Mouse (Mus musculus): ENCODE measurements around the gene Rbp7.
A peak's percentile ranks its signal among the peaks of the same experiment; 100 is the strongest.
"Not testable (repeated sequence)": the region's sequence is repeated elsewhere in the genome, so short reads cannot be mapped to it uniquely, and the experiment has no call there.

The Rbp7 gene

DNA sequence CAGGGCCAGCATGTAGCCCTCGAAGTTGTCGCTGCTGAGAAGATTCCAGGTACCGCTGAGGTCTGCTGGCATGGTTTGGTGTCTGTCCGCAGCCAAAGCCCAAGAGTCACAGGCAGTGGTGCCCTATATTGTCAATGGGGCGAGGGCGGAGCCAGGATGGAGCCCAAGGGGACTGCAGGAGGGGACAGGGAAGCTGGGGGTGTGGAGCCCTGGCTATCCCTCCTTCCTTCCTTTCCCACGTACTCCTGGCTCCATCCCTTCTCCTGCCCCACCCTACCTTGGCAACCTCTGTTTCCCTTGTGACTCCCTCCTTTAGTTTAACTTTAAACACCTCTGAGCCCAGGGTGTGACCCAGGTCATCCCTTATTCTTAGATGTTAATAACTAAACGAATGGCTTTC lies at the start of gene Rbp7:
Rbp7 (minus strand) TSS at position 100 of the 400 bp plus-strand sequence.
- DNase-seq = no peak

DNA sequence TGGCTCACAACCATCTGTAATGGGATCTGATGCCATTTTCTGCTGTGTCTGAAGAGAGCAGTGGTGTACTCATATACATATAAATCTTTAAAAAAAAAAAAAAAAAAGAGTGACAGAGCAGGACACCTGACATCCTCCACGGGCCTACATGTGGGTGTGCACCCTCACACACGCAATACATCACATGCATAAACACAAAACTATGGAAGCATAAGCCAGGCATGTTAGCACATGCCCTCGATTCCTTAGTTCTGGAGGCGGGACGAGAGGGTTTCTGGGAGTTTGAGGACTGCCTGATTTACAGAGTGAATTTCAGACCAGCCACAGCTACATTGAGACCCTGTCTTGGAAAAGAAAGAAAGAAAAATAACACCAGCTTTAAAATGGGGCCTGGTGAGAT lies 49.6 kb upstream of the Rbp7 start:
- no peak for DNase-seq

DNA sequence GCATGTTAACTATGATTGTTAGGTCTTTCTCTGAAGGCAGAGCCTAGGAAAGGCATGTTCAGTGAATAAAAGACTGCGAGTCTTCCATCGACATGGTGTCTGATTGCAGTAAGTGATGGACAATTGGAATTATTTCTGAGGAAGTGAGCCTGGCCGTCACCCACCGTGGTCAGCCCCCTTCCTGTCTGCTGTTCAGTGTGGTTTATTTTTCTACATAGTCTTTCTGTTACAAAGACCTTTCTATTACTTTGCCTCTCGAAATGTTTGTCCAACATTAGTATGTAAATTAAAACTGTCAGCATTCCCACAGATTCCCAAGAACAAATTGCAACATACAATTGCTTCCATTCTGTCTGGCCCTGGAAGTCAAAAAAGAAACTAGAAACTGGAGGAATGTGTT lies 45.0 kb upstream of the Rbp7 start:
- no peak for DNase-seq

DNA sequence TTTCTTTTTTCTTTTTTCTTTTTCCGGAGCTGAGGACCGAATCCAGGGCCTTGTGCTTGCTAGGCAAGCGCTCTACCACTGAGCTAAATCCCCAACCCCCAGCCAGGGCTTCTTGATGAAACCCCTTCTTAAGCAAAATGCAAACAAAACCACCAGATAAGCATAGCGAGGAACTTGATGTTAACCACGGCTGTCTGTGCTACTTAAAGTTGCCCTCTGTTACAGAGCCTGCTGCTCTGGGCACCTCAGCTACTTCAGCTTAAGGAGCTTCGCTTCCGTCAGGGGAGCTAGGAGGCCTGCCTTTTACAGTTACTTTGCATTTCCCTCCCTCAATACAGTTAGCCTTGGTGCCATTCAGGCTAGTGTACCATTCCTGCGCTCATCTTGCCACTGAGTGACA lies 44.1 kb upstream of the Rbp7 start:
- DNase-seq = no peak

DNA sequence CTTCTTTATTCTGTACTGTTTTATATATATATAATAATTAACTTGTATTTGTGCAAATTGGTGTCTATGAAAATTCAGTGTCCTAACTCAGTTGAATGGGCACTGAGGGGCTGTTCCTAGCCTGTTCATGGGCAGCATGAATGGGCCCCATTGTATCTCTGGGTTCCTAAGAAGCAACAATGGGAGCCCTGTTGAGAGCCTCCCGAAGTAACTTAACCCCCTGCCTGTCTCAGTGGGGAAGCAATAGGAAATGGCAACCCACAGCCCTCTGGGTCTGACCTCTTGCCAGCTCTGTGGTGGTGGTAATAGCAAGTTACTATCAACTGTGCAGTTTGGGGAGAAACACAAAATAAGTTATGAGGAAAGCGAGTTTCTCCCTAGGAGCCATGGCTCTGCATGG lies 41.8 kb upstream of the Rbp7 start:
- DNase-seq = no peak

DNA sequence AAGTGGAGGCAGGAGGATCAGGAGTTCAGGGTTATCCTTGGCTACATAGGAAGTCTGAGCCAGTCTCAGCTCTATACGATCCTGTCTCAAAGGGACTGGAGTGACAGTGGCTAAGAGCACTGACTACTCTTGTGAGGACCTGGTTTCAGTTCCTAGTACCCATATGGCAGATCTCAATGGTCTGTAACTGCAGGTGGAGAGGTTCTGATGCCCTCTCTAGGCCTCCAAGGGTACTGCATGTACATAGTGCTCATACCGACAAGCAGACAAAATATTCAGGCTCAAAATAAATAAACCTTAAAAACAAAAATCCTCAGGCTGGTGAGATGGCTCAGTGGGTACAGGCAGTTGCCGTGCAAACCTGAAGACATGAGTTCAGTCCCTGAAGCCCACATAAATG lies 36.4 kb upstream of the Rbp7 start:
- DNase-seq = no peak

DNA sequence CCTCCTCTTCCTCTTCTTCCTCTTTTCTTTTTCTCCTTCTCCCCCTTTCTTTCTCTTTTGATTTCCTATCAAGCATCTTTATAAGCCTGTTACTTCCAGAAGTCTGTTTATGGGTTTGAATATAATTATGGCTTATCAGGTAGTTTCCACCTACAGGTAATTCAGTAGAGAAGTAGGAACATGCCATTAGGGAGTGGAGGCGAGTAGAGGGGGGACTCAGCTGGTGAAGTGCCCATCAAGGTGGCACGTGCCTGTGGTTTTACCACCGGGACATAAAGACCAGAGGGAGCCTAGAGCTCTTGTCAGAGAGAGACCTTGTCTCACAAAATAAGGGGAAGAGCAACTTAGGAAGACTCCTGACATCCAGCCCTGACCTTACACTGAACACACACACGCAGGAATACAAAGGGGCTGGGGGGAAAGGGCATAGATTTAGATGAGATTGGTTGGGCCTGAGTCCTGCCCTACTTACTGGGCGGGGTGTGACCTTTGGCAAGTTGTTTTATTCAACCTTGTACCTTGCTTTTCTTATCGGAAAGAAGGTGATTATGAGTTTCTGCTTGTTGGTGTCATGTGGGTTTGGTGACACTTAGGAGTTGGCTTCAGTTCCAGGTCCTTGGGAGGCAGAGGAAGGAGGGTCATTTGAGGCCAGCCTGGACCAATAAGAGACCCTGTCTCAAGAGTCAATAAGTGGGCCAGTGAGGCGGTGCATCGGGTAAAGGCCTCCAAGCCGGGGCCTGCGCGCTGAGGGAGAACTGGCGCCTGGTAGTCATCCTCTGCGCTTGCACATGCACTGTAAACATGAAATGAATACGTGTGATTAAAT lies 34.9 kb upstream of the Rbp7 start:
- DNase-seq = no peak

DNA sequence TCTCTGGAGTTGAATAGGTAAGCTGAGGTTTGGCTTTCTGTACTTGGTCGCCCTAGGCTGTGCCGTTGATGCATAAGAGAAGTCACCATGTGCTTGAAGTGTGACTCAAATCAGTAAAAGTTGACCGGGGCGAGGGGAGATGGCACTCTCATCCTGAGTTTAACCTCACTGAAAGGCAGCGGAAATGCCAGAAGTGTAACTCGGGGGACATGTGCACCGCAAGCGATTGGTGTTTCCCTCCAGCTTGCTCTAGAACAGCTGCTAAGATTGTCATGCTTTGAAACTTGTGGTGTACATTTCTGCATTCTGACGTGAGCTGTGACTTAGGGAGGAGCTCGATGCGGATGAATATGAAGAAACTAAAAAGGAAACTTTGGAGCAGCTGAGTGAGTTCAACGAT lies 33.0 kb upstream of the Rbp7 start:
- DNase-seq = no peak

DNA sequence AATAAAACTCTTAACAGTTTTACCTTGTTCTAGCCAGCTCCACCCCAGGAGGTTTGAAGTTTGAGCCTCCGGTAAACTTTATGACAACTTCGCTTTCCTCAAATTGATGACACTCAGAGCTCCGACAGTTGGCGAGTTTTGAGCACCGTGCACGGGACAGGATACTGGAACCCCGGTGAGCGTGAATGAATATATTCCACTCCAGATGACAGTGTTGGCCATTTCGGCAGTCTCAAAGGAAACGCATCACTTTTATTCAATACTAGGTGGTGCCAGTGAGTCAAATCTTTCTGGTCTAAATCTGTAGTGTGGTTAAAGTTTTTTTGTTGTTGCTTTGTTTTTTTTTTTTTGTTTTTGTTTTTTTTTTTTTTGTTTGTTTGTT lies 31.0 kb upstream of the Rbp7 start:
- DNase-seq = peak; percentile 12

DNA sequence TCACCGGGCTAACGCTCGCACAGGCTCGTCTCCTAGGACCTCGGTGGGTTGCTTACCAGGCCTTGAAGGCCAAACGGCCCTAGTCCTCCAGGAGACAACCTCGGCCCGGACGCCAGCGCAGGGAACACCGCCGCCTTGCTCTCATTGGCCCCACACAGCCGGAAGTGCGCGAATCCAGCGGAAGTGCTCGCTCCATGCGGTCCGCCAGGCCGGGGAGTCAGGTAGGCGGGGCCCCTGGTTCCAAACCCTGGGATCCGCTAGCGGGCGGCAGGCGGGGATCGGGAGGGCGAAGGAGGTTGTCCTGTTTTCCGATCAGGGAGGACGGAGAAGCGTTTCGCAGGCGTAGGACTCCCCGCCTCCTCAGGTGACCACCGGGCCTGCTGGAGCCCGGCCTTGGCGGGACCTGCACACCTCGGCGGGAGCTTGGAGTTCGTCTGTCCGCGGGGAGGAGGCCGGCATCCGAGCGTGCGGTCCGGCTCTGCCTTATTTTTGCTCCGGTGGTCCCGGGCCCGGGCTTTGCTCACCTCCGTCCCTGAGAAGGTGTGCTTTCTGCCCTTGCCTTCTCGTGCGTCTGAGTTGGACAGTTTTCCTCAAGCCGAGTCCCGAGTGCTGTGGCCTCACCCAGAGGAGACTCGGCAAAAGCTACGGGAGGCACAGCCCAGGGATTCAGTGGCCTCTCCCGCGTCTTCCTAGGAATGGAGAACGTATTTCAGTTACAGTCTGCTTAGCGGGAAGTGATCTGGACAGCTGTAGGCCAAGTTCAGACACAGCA lies 30.5 kb upstream of the Rbp7 start, which contains the start of the genes Nmnat1 and Lzic:
Nmnat1 (minus strand) TSS at position 150 of the 772 bp plus-strand sequence.
Lzic (plus strand) TSS at position 177 of the 772 bp plus-strand sequence.
- DNase-seq = peak; percentile 92

DNA sequence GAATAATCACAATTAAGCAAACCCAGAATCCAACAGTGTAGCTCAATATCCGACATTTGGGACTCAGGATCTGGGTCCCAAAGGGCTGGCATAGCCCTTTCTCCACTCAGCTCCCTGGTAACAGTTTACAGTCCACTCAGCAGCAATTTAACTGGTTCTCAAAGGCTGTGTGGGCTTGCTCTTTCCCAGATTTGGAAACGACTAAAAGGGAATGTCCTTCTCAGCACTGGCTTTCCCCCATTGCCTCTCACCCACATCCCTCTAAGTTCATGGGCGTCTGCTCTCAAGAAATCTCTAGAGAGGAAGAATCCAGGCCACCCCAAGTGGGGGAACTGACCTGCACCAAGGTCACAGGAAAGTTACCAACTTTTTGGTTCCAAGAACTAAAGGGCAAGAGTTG lies 29.8 kb upstream of the Rbp7 start:
- no peak for DNase-seq

DNA sequence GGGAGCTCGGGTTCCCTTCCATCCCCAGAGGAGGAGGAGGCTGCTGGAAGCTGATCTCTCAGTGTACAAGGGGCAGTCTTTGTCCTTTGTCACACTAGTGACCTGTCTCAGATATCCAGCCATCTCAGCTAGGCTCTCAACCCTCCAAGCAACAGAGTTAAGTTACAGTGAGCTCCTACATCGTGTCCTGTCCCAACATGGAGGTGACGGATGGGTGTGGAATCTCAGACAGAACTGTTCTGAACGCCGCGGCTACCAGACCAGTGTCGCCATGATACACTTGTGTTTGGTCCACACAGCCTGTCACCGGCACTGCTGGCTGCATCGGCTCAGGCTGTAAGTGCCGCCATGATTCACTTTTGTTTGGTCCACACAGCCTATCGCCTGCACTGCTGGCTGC lies 22.3 kb upstream of the Rbp7 start, which contains the start of gene Tmem274:
Tmem274 (plus strand) TSS at position 301 of the 400 bp plus-strand sequence.
- DNase-seq = no peak

DNA sequence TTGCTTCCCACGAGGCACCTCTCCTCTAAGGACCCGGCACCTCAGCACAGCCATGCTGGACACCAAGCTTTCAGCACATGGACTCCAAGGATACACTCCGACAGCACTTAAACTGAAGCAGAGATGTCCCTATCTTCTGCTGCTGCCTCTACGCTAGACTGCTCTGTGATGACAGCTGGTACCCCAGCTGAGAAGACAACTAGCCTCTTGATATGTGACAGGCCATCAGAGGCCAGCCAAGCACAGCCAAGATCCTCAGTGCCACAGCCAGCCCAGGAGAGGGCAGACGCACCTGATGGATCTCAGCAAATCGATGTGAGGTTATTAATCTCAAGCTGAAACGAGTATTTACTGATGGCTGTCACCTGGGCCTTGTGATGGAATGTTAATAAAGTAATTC lies 20.3 kb upstream of the Rbp7 start:
- DNase-seq = no peak

DNA sequence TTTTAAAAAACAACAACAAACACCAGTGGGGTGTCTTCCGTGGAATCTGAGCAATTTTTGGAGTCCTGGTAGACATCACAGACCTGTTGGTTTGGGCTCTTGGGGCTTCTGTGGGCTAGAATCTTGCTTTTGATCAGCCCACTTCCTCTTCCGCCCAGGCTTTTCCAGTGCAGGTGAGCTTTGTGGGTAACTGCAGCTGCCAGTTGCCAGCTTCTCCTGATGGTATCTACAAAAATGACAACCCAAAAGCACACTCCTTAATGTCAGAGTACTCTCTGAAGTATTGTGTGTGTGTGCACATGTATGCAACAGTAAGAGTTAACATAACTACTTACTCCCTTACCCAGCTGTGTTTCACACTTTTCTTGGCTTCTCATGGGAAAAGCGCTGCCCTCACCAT lies 14.8 kb upstream of the Rbp7 start:
- DNase-seq = no peak

DNA sequence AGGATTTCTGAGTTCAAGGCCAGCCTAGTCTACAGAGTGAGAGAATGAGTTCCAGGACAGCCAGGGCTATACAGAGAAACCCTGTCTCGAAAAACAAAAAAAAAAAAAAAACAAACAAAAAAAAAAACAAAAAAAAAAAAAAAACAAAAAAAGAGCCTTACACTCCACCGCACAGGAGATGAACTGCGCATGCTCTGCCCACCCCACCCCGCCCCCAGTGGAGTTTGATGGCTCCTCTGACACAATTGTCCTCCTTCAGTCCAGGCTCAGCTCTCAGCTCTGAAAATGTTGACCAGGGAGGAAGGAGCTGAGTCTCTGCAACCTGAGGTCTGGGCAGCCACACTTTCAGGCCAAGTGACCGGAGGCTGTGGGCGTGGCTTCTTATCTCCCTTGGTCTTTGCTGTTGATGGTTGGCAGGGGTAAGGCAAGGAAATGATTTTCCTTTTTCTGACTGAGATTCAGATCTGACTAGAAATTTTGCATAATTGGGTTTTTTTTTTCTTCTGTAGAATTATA lies 8.7 kb upstream of the Rbp7 start:
- DNase-seq = no peak

DNA sequence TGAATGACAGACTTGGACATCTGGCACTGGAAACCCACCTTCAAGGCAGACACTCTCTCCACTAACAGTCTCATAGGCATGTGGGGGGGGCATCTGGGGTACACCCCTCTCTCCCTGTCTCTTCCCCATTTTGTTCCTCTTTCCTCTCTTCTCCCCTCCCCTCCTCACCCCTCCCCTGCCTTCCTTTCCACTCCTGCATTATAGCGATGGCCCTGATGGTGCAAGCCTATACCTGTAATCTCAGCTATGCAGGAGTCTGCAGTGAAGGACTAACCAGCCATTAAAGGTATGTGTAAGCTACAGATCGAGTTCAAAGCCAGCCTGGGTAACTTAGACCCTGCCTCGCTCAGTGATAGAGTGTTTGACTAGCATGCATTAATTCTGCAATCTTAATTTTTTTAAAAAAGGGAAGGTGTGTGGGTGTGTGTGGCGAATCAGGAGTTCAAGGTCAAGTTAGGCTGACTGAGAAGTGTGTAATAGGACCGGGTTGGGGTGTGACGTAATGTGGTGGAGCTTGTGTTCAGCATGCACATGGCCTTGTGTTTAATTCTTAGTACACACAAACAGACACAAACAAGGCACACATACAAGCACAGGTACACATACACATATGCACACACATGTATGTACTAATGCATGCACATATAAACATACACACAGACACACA lies 7.7 kb upstream of the Rbp7 start:
- DNase-seq = no peak

DNA sequence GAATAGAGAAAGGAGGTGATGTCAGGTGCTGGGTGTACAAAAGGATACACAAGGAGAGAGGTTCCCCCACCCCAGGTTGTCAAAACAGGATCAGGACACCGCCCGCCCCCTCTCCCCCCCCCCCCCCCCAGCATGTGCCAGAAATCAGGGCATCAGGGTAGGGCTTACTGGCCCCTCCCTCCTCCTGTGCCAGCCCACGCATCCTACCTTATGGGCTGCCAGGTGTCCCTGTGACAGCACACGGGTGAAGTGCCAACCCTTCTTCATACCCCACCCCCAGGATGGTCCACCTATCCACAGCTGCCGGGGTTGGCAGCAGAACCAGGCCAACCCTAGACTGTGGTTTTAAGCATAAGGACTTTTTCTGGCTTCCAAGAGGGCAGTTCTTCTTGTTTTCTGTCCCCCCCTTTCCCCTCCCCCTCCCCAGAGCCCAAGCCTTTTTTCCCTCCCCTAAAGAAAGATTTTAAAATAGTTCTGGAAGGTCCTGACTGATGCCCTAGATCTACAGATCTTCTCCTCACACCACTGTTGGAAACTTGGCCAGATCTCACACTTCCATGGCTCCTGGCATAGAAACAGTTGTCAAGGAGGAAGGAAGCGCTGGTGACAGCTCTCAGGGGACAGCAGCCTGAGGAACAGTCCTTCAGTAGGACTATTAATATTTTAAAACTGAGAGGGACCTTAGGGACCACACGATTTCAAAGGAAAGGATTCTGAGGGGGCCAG lies 7.0 kb upstream of the Rbp7 start:
- DNase-seq = no peak

DNA sequence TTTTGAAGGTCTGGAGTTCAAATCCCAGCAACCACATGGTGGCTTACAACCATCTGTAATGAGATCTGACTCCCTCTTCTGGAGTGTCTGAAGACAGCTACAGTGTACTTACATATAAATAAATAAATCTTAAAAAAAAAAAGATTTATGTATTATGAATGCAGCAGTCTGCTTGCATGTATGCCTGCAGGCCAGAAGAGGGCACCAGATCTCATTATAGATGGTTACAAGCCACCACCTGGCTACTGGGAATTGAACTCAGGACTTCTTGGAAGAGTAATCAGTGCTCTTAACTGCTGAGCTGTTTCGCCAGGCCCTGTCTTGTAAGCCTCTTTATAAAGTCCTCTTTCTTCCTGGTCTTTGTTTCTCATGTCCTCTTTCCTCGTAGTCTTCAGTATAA lies 5.7 kb upstream of the Rbp7 start:
- DNase-seq = not testable (repeated sequence)

DNA sequence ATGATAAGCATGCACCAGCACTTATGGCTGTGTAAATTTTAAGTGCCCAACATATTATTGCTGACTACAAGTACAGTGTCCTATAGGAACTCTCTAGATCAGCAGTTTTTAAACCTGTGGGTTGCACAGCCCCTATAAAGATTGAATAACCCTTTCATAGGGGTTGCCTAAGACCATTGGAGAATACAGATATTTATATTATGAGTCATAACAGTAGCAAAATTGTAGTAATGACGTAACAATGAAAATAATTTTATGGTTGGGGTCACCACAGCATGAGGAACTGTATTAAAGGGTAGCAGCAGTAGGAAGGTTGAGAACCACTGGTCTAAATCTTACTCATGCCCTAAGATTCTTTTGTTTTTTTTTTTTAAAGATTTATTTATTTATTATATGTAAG lies 4.6 kb upstream of the Rbp7 start:
- no peak for DNase-seq

DNA sequence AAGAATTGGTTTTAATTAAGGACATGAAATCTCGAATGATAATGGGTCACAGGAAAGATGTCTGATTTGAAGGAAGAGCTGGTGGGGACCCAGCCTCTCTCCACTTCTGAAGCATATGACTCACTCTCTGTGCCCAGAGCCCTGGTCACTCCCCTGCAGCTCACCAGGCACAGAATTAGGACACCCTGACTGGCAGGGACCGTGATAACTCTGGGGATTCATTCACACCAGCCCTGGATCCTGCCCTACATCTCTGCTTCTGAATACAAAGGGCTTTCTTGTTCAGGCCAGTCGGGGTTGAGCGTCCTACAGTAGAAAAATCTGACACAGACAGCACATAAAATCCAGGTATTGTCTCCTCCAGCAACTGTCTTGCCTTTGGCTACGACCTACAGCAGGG lies 3.7 kb upstream of the Rbp7 start:
- no peak for DNase-seq

DNA sequence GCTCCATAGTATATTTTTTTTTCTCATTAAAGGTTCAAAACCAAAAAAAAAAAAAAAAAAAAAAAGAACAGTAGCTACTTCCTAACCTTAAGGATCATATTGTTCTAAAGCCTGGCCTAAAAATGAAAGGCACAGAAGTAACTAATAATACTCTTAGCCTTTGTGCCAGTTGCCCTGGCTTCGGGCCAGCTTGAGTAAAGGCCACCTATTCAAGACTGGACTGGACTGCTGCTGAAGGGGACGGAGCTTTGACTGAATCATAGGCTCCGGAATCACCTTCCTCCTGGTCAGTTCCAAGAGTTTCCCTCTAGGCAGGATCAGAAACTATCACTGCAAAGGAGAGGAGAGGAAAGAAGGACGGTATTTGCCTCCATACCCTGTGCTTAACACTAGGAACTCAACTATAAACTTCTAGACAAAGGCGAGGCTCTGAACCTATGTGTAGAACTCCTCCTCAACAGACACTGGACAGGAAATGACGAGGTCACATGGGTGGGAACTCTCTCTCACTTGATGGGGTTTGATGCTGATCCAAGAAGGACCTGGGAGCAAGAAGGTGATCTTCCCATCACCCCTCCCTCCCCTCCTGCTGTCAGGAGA lies 3.2 kb upstream of the Rbp7 start:
- peak; percentile 47 for DNase-seq

DNA sequence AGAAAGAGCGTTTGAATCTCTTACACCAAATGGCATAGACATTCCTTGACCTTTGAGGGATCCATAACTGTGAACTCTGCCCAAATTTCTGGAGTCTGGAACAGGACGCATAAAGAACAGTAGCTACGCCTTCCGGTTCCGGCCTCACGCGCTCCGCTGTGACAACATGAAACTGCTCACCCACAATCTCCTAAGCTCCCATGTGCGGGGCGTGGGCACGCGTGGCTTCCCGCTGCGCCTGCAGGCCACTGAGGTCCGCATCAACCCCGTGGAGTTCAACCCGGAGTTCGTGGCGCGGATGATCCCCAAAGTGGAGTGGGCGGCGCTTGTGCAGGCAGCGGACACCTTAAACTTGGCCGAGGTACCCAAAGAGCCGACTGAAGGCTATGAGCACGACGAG lies 2.4 kb upstream of the Rbp7 start:
- not testable (repeated sequence) for DNase-seq
